Mouse (Mus musculus) ES-Bruce4 (cell line): Measurements from ENCODE around the gene Bag6.

ENCODE experiments used
- CTCF ChIP-seq: IDR thresholded peaks from one replicate; pipeline ENCODE4 v1.8.1; 2011; ENCODE audit warnings: low read depth, low read length
- EP300 ChIP-seq: IDR thresholded peaks from 2 replicates; pipeline ENCODE4 v1.6.1; 2011; ENCODE audit warnings: low read depth, low read length; ENCODE audit not compliant: insufficient read depth
- POLR2A ChIP-seq: IDR thresholded peaks from one replicate; pipeline ENCODE4 v1.8.1; 2011; ENCODE audit warnings: low read length; ENCODE audit not compliant: insufficient read depth

DNA sequence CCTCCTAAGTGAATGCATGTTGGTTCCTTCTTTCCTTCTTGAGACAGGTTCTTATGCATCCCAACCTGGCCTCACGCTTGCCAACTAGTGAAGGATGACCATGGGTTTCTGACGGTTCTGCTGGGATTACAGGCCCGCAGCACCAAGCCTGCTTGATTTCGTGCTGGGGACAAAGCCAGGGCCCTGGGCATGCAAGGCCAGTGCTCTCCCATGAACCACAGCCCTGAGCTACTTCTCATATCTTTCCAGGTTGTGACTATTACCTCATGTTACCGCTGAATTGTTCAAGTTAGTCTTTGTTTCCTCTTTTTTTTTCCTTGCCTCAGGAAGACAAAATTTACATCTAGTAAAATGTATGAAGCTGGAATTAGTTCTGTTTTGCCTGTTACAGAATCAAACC, 57.9 kb downstream of the Bag6 start:
- TF ChIP-seq POLR2A (no peak), EP300 (no peak), CTCF (no peak)
